Mouse (Mus musculus): Measurements from ENCODE around the gene Sel1l.

Sel1l gene

DNA sequence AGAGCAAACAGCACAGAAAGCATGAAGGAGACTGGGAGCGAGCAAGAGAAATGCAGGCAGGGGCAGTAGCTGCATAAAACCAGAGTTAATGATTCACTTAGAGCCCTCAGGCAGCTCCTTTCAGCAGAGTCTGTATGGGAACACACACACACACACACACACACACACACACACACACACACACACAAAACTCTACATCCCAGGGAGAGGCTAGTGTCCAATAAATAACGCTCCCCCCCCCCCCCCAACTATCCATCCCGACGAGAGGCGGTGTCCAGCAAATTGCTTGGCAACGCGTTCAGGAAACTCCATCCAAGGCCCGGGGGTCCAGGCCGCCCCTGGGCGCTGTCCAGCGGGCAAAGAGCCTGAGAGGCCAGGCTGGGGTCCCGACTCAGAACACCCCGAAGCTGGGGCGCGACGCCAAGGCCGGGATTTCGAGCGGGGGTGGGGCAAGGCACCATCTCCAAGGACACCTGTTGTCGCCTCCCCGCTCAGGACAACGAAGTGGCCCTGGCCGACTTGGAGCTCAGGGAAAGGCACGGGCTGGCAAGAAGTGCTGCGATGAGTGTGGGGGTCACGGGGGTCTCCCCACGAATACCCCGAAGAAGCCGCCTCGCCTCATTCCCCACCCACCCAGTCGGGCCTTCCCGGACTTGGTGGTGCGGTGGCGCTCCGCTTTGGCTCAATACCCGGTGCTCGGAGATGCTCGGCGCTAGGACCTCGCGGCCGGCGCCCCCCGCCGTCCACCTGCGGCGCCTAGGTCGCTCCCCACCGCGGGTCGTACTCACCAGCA is 70.5 kb downstream of the Sel1l start:
- DNase-seq (ENCODE audit: low spot score) = peak; percentile 35

GRCm38 (mm10) chr12:91776342-91776741 is 72.6 kb downstream of the Sel1l start:
- DNase-seq (ENCODE audit: low spot score) = no peak

DNA sequence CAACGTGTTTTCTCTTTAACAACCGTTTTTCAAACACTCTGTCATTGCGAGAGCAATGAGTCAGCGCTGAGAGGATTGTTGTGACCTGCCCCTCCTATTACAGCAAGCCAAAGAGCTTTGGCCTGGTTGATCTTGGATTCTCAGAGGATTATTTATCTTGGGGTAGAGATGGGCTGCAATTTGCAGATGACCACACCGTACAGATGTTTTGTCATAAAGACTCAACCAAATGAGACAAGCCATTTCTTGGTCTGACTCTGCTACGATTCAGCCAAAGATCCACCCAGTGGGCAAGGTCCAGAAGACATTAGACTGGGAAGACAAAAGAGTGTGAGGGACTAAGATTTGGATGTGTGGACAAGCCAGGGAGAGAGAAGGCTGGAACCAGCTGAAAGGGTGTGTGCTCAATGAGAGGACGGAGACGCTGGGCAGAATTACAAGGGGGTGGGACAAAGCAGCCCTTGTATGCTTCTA is 74.1 kb downstream of the Sel1l start:
- no peak for DNase-seq (ENCODE audit: low spot score)

DNA sequence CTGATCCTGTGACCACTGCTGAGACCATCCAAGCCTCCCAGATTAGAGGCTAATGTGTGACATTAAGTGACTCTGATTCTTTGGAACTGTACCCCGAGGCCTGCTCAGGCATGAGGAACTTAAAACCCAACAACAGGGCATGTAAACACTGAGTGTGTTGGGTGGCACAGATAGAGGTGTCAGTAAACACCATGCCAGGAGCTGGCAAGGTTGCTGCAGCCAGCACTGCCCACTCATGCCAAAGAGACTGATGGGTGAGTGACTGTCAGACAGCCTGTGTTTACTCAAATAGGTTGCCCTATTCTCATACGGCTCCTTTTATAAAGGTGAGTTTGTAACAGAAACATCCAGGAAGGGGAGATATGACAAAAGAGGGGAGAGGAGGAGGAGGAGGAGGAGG is 80.1 kb downstream of the Sel1l start:
- no peak for DNase-seq (ENCODE audit: low spot score)

- DNase-seq (ENCODE audit: low spot score) = no peak
Observed at GRCm38 (mm10) chr12:91768176-91768575, 80.8 kb downstream of the Sel1l start.

DNA sequence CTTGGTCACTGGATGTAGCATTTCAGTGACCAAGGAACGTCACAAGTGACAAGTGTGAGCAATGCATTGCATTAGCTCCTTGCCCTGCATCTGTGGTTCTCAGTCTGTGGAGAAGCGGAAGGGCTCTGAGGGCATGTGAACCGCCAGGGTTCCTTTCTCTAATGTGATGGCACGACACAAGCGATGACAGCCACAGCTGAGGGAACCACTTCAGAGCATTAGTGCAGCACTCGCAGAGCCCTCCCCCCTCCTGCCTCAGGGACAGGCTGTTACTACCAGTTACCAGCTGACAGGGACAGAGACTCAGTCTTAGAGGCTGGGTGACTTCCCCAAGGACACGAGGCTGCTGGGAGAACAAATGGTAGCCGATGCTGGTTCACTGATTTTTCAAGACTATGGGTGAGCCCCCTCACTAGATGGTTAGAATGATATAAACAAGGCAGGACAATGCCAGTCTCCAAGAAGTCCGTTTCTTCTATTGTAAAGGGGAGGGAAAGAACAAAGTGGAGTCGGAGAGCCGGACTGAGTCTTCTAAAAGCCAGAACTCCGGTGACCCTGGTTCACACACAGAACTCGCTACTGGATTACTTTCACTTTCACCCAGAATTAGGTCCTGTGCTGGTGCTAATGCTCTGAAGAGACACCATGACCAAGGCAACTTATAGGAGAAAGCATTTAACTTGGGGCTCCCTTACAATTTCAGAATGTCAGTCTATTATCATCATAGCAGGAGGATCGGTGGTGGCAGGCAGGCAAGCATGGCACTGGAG is 82.4 kb downstream of the Sel1l start:
- no peak for DNase-seq (ENCODE audit: low spot score)

GRCm38 (mm10) chr12:91765504-91765903 is 83.5 kb downstream of the Sel1l start:
- no peak for DNase-seq (ENCODE audit: low spot score)

GRCm38 (mm10) chr12:91765054-91765453 is 83.9 kb downstream of the Sel1l start:
- DNase-seq (ENCODE audit: low spot score) = no peak

DNA sequence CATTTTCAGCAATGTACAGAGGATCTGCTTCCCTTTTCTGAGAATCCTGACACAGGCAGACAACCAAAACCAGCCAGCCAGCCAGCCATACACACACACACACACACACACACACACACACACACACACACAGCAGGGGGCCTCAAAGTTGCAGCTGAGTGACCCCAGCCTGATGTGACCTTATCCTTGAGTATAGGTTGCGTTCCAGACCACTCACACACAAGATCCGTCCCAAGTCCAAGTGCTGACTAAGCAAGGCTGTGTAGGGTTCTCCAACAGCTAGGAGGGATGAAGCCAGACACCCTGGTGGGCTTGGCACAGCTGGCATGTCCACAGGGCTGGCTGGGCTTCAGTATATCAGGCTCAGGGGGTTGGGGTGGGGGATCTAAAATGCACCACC is 84.5 kb downstream of the Sel1l start:
- DNase-seq (ENCODE audit: low spot score) = no peak

GRCm38 (mm10) chr12:91759836-91760235 is 89.1 kb downstream of the Sel1l start:
- DNase-seq (ENCODE audit: low spot score) = no peak

- no peak for DNase-seq (ENCODE audit: low spot score)
Observed at GRCm38 (mm10) chr12:91757854-91758562, 90.9 kb downstream of the Sel1l start.

GRCm38 (mm10) chr12:91756562-91757166 is 92.3 kb downstream of the Sel1l start:
- DNase-seq (ENCODE audit: low spot score) = no peak
